Mouse (Mus musculus): Measurements from ENCODE around the gene Slc15a1. TPM values are rescaled to one million over a fixed set of nuclear protein-coding genes. Genes with fewer than 3 reads are reported as not detected.

The Slc15a1 gene
- polyA plus RNA-seq (2012; rRNA removed) = 0.02 and 0.06 TPM in 2 replicates

GRCm38 (mm10) chr14:121504781-121505484 is at the start of gene Slc15a1:
Slc15a1 (minus strand) TSS chr14:121505252.

Other genes with a start within 250 kb of the Slc15a1 start
- 26.9 and 35.4 TPM in 2 replicates for gene Stk24, start 125.2 kb downstream of the Slc15a1 start, polyA plus RNA-seq (2012; rRNA removed)